Mouse (Mus musculus) MEL (cell line): ENCODE measurements at regions not wholly inside any gene's neighbourhood (a gene's known extent, or its start where the extent isn't known, plus 50 kb on each side); places are given as distances from the start of the nearest gene placed in this dataset.

Source experiments
- DNase-seq: peaks from one replicate; pipeline ENCODE4 v3.0.0; 2011; ENCODE audit warnings: low read depth, low spot score
- H3K27ac ChIP-seq: 2 replicates; pipeline ENCODE4 v1.5.1; 2012; ENCODE audit warnings: low read depth, mild to moderate bottlenecking, control low read depth, low read length, moderate library complexity; ENCODE audit not compliant: control insufficient read depth
- H3K27me3 ChIP-seq, 2 experiments: fragments of 150-350 bp in 1 of 2; sonication (generic) in 1 of 2; 2 replicates each; pipeline ENCODE4 v1.6.1; 2012; ENCODE audit warnings: low read length in 2 of 2, mild to moderate bottlenecking in 2 of 2, improper control_type of control experiment in 1 of 2, moderate library complexity in 1 of 2; ENCODE audit not compliant: insufficient read depth in 2 of 2, control insufficient read depth in 1 of 2
- H3K36me3 ChIP-seq, 2 experiments: 2 replicates each; pipeline ENCODE4 v1.6.1; 2012 to 2014; ENCODE audit warnings: low read length in 2 of 2, improper control_type of control experiment in 1 of 2, inconsistent platforms in 1 of 2, mild to moderate bottlenecking in 1 of 2; ENCODE audit not compliant: insufficient read depth in 2 of 2, control insufficient read depth in 1 of 2
- H3K4me1 ChIP-seq, 2 experiments: fragments of 150-350 bp in 1 of 2; sonication (generic) in 1 of 2; 2 replicates each; pipeline ENCODE4 v1.6.1; 2012; ENCODE audit warnings: low read length in 2 of 2, improper control_type of control experiment in 1 of 2, mild to moderate bottlenecking in 1 of 2; ENCODE audit not compliant: insufficient read depth in 2 of 2, control insufficient read depth in 1 of 2
- H3K4me3 ChIP-seq, 2 experiments: fragments of 150-350 bp in 1 of 2; sonication (generic) in 1 of 2; 2 replicates each; pipeline ENCODE4 v1.5.1; 2012; ENCODE audit warnings: low read depth in 2 of 2, low read length in 2 of 2, mild to moderate bottlenecking in 2 of 2, moderate library complexity in 2 of 2, control low read depth in 1 of 2, improper control_type of control experiment in 1 of 2; ENCODE audit not compliant: control insufficient read depth in 1 of 2, insufficient read depth in 1 of 2
- H3K79me2 ChIP-seq: 2 replicates; pipeline ENCODE4 v1.6.1; 2012; ENCODE audit warnings: mild to moderate bottlenecking, low read length, moderate library complexity; ENCODE audit not compliant: control insufficient read depth, poor library complexity, insufficient read depth
- H3K9ac ChIP-seq: 2 replicates; pipeline ENCODE4 v1.6.1; 2012; ENCODE audit warnings: low read depth, mild to moderate bottlenecking, control low read depth, low read length, moderate library complexity; ENCODE audit not compliant: control insufficient read depth, poor library complexity, severe bottlenecking
- H3K9me3 ChIP-seq: fragments of 150-350 bp; sonication (generic); replicated peaks from 2 replicates; pipeline ENCODE4 v1.6.1; 2012; ENCODE audit warnings: mild to moderate bottlenecking, low read length, improper control_type of control experiment, moderate library complexity; ENCODE audit not compliant: insufficient read depth
- CTCF ChIP-seq, 3 experiments: IDR thresholded peaks in 2 of 3; conservative IDR thresholded peaks in 1 of 3; 2 replicates each; pipeline ENCODE4 v1.5.1; 2011 to 2012; ENCODE audit warnings: low read length in 3 of 3, low read depth in 2 of 3, mild to moderate bottlenecking in 2 of 3, improper control_type of control experiment in 1 of 3, inconsistent platforms in 1 of 3, mixed read lengths in 1 of 3, moderate library complexity in 1 of 3; ENCODE audit not compliant: control insufficient read depth in 1 of 3, insufficient read depth in 1 of 3, poor library complexity in 1 of 3, severe bottlenecking in 1 of 3
- ELF1 ChIP-seq: IDR thresholded peaks from 2 replicates; pipeline ENCODE4 v1.6.1; 2014; ENCODE audit warnings: low read depth, mild to moderate bottlenecking, inconsistent platforms, low read length, improper control_type of control experiment, moderate library complexity
- ETS1 ChIP-seq: IDR thresholded peaks from 2 replicates; pipeline ENCODE4 v1.6.1; 2012; ENCODE audit warnings: low read depth, mild to moderate bottlenecking, inconsistent platforms, low read length, improper control_type of control experiment, moderate library complexity
- GATA1 ChIP-seq: IDR thresholded peaks from 2 replicates; pipeline ENCODE4 v1.6.1; 2011; ENCODE audit warnings: low read depth, low read length, improper control_type of control experiment
- HCFC1 ChIP-seq: IDR thresholded peaks from 2 replicates; pipeline ENCODE4 v1.6.1; 2012; ENCODE audit warnings: low read depth, mild to moderate bottlenecking, inconsistent platforms, low read length, improper control_type of control experiment, moderate library complexity
- JUND ChIP-seq: IDR thresholded peaks from 2 replicates; pipeline ENCODE4 v1.6.1; 2011; ENCODE audit warnings: low read depth, mild to moderate bottlenecking, improper control_type of control experiment, low read length
- MAFK ChIP-seq: IDR thresholded peaks from 2 replicates; pipeline ENCODE4 v1.6.1; 2011; ENCODE audit warnings: low read depth, mild to moderate bottlenecking, low read length, improper control_type of control experiment, borderline replicate concordance
- MAX ChIP-seq: IDR thresholded peaks from 2 replicates; pipeline ENCODE4 v1.6.1; 2011; ENCODE audit warnings: low read length, improper control_type of control experiment
- MEF2A ChIP-seq: IDR thresholded peaks from 2 replicates; pipeline ENCODE4 v1.6.1; 2014; ENCODE audit warnings: low read depth, mild to moderate bottlenecking, inconsistent platforms, low read length, improper control_type of control experiment; ENCODE audit not compliant: poor library complexity, insufficient replicate concordance, severe bottlenecking; ENCODE audit errors: extremely low read depth
- MYB ChIP-seq: IDR thresholded peaks from 2 replicates; pipeline ENCODE4 v1.6.1; 2011; ENCODE audit warnings: mild to moderate bottlenecking, low read depth, low read length, improper control_type of control experiment
- POLR2AphosphoS5 ChIP-seq: IDR thresholded peaks from 2 replicates; pipeline ENCODE4 v1.6.1; 2012; ENCODE audit warnings: low read depth, borderline replicate concordance, mild to moderate bottlenecking, inconsistent platforms, low read length, moderate library complexity, mixed read lengths
- RCOR1 ChIP-seq: IDR thresholded peaks from 2 replicates; pipeline ENCODE4 v1.6.1; 2012; ENCODE audit warnings: low read depth, mild to moderate bottlenecking, inconsistent platforms, low read length, improper control_type of control experiment
- SIN3A ChIP-seq: IDR thresholded peaks from 2 replicates; pipeline ENCODE4 v1.6.1; 2012; ENCODE audit warnings: low read length, improper control_type of control experiment, inconsistent platforms
- SMC3 ChIP-seq: IDR thresholded peaks from 2 replicates; pipeline ENCODE4 v1.6.1; 2011; ENCODE audit warnings: low read depth, low read length, improper control_type of control experiment
- TAL1 ChIP-seq: IDR thresholded peaks from 2 replicates; pipeline ENCODE4 v1.6.1; 2012; ENCODE audit warnings: mild to moderate bottlenecking, inconsistent platforms, low read length, moderate library complexity, mixed read lengths
- TBP ChIP-seq: IDR thresholded peaks from 2 replicates; pipeline ENCODE4 v1.8.0; 2011; ENCODE audit warnings: low read depth, low read length, improper control_type of control experiment
- TCF12 ChIP-seq: IDR thresholded peaks from 2 replicates; pipeline ENCODE4 v1.6.1; 2014; ENCODE audit warnings: low read depth, mild to moderate bottlenecking, inconsistent platforms, low read length, improper control_type of control experiment, moderate library complexity
- UBTF ChIP-seq: IDR thresholded peaks from 2 replicates; pipeline ENCODE4 v1.6.1; 2012; ENCODE audit warnings: low read depth, mild to moderate bottlenecking, inconsistent platforms, low read length, improper control_type of control experiment, moderate library complexity, borderline replicate concordance; ENCODE audit not compliant: insufficient read depth
- USF1 ChIP-seq: IDR thresholded peaks from 2 replicates; pipeline ENCODE4 v1.6.1; 2014; ENCODE audit warnings: low read depth, mild to moderate bottlenecking, inconsistent platforms, low read length, improper control_type of control experiment, moderate library complexity
- USF2 ChIP-seq, 2 experiments: IDR thresholded peaks; 2 replicates each; pipeline ENCODE4 v1.6.1; 2011 to 2012; ENCODE audit warnings: improper control_type of control experiment in 2 of 2, low read length in 2 of 2, borderline replicate concordance in 1 of 2, inconsistent platforms in 1 of 2, low read depth in 1 of 2, mild to moderate bottlenecking in 1 of 2; ENCODE audit not compliant: insufficient read depth in 1 of 2
- ZKSCAN1 ChIP-seq: IDR thresholded peaks from 2 replicates; pipeline ENCODE4 v1.6.1; 2012; ENCODE audit warnings: low read depth, mild to moderate bottlenecking, inconsistent platforms, low read length, improper control_type of control experiment, moderate library complexity
- ZMIZ1 ChIP-seq: IDR thresholded peaks from 2 replicates; pipeline ENCODE4 v1.6.1; 2012; ENCODE audit warnings: low read depth, mild to moderate bottlenecking, inconsistent platforms, low read length, improper control_type of control experiment, moderate library complexity
- ZNF384 ChIP-seq: IDR thresholded peaks from 2 replicates; pipeline ENCODE4 v1.6.1; 2012; ENCODE audit warnings: low read depth, mild to moderate bottlenecking, inconsistent platforms, low read length, improper control_type of control experiment

- Histone ChIP-seq H3K79me2 (no peaks in the 10 kb centered on the region), H3K27ac (no peak overlapping the region), H3K27me3 (no peaks in the 10 kb centered on the region), H3K9ac (no peak overlapping the region), H3K36me3 (no peaks in the 10 kb centered on the region), H3K4me3 (no peak overlapping the region), H3K4me1 (no peaks in the 10 kb centered on the region), H3K9me3 (no peaks in the 10 kb centered on the region)
- no peak for DNase-seq
- TF ChIP-seq ETS1 (no peak), POLR2AphosphoS5 (no peak), ZMIZ1 (no peak)
- TF ChIP-seq, all 39 proteins: peak for 0
Observed at GRCm38 (mm10) chr7:115331698-115332097, 588.2 kb downstream of the Insc start.

GRCm38 (mm10) chr7:115333046-115333577, 589.6 kb downstream of the Insc start:
- Histone ChIP-seq H3K4me1 (no peaks in the 10 kb centered on the region), H3K9me3 (no peaks in the 10 kb centered on the region), H3K27me3 (no peaks in the 10 kb centered on the region), H3K79me2 (no peaks in the 10 kb centered on the region), H3K4me3 (no peak overlapping the region), H3K27ac (no peak overlapping the region), H3K9ac (no peak overlapping the region), H3K36me3 (no peaks in the 10 kb centered on the region)
- no peak for DNase-seq
- no peak for TF ChIP-seq ZKSCAN1
- no peak for TF ChIP-seq ZNF384
- TF ChIP-seq GATA1 = no peak
- TF ChIP-seq USF1 = no peak
- TF ChIP-seq JUND = no peak
- no peak for TF ChIP-seq MYB
- no peak for TF ChIP-seq UBTF
- no peak for TF ChIP-seq MAFK
- no peak for TF ChIP-seq TAL1
- TF ChIP-seq CTCF (IDR thresholded peaks at IDR 0.05 in 2 of 3, conservative IDR thresholded peaks at IDR 0.05 in 1 of 3; ENCODE audit: control insufficient read depth in 1 of 3, insufficient read depth in 1 of 3, low read depth in 2 of 3, low read length in 3 of 3, poor library complexity in 1 of 3, severe bottlenecking in 1 of 3) = no peak
- TF ChIP-seq TBP = no peak
- no peak for TF ChIP-seq HCFC1
- no peak for TF ChIP-seq MEF2A
- no peak for TF ChIP-seq SIN3A
- no peak for TF ChIP-seq ELF1
- no peak for TF ChIP-seq RCOR1
- no peak for TF ChIP-seq TCF12
- no peak for TF ChIP-seq SMC3
- TF ChIP-seq USF2 (IDR thresholded peaks at IDR 0.05; ENCODE audit: borderline replicate concordance in 1 of 2, insufficient read depth in 1 of 2, low read depth in 1 of 2, low read length in 2 of 2) = no peak
- no peak for TF ChIP-seq MAX
